Mouse (Mus musculus) E14TG2a.4 (cell line): Measurements from ENCODE around the gene Inpp5a.

Experiments used
- CTCF ChIP-seq: conservative IDR thresholded peaks from 2 replicates; pipeline ENCODE4 v1.5.1; 2014; ENCODE audit warnings: low read length
- NANOG ChIP-seq: IDR thresholded peaks from 2 replicates; pipeline ENCODE4 v1.6.1; 2014; ENCODE audit warnings: borderline replicate concordance, low read length, mixed read lengths
- POU5F1 ChIP-seq: IDR thresholded peaks from 2 replicates; pipeline ENCODE4 v1.6.1; 2014; ENCODE audit warnings: low read length, borderline replicate concordance

DNA sequence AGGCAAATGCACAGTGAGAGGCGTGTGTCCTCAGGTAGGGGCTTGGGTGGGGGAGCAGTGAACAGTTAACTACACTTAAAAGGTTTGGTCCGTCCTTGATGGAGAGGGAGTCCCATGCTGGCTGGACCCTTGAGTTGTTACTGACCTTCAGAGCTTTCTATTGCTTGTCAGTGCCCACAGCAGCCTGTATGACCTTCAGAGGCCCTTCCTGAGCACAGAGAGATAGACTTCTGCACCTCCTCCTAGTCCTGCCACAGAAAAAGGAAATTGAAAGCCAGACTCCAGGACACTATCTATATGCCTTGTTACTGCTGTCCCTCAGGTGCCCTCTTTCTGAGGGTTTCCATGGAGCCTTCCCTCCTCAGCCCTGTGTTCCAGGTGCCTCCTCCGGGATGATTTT is 49.7 kb upstream of the Inpp5a start:
- no peak for TF ChIP-seq CTCF
- no peak for TF ChIP-seq NANOG
- no peak for TF ChIP-seq POU5F1
